In genomic region chr16:50030905-50031369, GRCm38 (mm10) we compare ENCODE assay signal across 12 mouse cellular contexts.
DNase-seq lines count a peak whose midpoint lies in the region; ATAC-seq and TF ChIP-seq lines count a peak whose summit lies in the region.
"Had no signal": no experiment of that assay in that cellular context is flagged by ENCODE, and none has a peak within 500 bp of the region (broad histone marks: within the 10 kb centered on the region; RNA-seq: fewer than 3 reads in every experiment).

No protein-coding gene starts in this region.

- no peak for TF ChIP-seq CTCF in heart, postnatal 0 days (IDR thresholded peaks at IDR 0.05; ENCODE audit: low read depth)

- no peaks in the 10 kb centered on the region for H3K4me1 ChIP-seq in heart, postnatal 0 days (ENCODE audit: control insufficient read depth, insufficient read depth)
- H3K4me1 ChIP-seq in hindbrain, embryonic 14.5 days (replicated peaks; ENCODE audit: control insufficient read depth, insufficient read depth, low read length) = peaks cover 12% of the 10 kb centered on the region

- TF ChIP-seq EP300 in heart, postnatal 0 days (IDR thresholded peaks at IDR 0.05; ENCODE audit: low read depth) = no peak

- H3K27ac ChIP-seq in heart, postnatal 0 days (ENCODE audit: low read depth) = peak overlapping the region; percentile 11; the same call in 1 of the 2 replicates
- no peak overlapping the region for H3K27ac ChIP-seq in hindbrain, embryonic 14.5 days
- H3K27ac ChIP-seq: macrophage had no signal

- no peak overlapping the region for H3K4me3 ChIP-seq in heart, postnatal 0 days (ENCODE audit: low read depth, low read length)
- H3K4me3 ChIP-seq in hindbrain, embryonic 14.5 days (replicated peaks; ENCODE audit: low read length) = no peak overlapping the region
- H3K4me3 ChIP-seq: erythroblast, embryonic 14.5 days had no signal

- 18% methylated on average over 2 of the region's 2 CpGs for WGBS in heart, postnatal 0 days
- 78% methylated on average over 2 of the region's 2 CpGs for WGBS in hindbrain, embryonic 14.5 days

- ATAC-seq in heart, postnatal 0 days (ENCODE audit: insufficient read depth, low read depth) = no peak
- no peak for ATAC-seq in hindbrain, embryonic 14.5 days (ENCODE audit: low FRiP score)

- intact Hi-C loops in left cerebral cortex, postnatal 25 days (cut with DNase I) = no loop called here

- H3K27me3 ChIP-seq in heart, postnatal 0 days (ENCODE audit: control insufficient read depth, insufficient read depth, low read length) = no peaks in the 10 kb centered on the region
- no peaks in the 10 kb centered on the region for H3K27me3 ChIP-seq in hindbrain, embryonic 14.5 days (ENCODE audit: control insufficient read depth, insufficient read depth, low read length)

- H3K9me3 ChIP-seq in heart, postnatal 0 days (replicated peaks; ENCODE audit: control insufficient read depth, low read length) = no peaks in the 10 kb centered on the region
- H3K9me3 ChIP-seq in hindbrain, embryonic 14.5 days (ENCODE audit: control insufficient read depth, low read length) = no peaks in the 10 kb centered on the region

- H3K9ac ChIP-seq in heart, postnatal 0 days (replicated peaks; ENCODE audit: low read depth, low read length) = no peak overlapping the region
- no peak overlapping the region for H3K9ac ChIP-seq in hindbrain, embryonic 14.5 days

- no peak for DNase-seq in heart, postnatal 0 days (ENCODE audit: low spot score)
- no peak for DNase-seq in heart, adult 8-10 months (ENCODE audit: low spot score)
- DNase-seq in urinary bladder, postnatal 36 days (ENCODE audit: low spot score in 2 of 2) = peak; percentile 0 to 16
- no peak for DNase-seq in urinary bladder, postnatal 25 days (ENCODE audit: low spot score)
- peak; percentile 20 for DNase-seq in induced T-regulatory cell, adult 2 months (ENCODE audit: low read depth)
- no peak for DNase-seq in left cerebral cortex, postnatal 25 days (ENCODE audit: low spot score in 2 of 2)
- DNase-seq in gastrocnemius, postnatal 4 days (ENCODE audit: low spot score in 2 of 2) = no peak
- no peak for DNase-seq in hindbrain, embryonic 14.5 days (ENCODE audit: low spot score)
- DNase-seq: cerebellum, postnatal 36 days; kidney, adult 9 months had no signal

- H3K4me2 ChIP-seq in heart, postnatal 0 days (ENCODE audit: low read depth, low read length) = no peak overlapping the region
- H3K4me2 ChIP-seq in hindbrain, embryonic 14.5 days (replicated peaks) = no peak overlapping the region

- H3K36me3 ChIP-seq in heart, postnatal 0 days (replicated peaks; ENCODE audit: control insufficient read depth, insufficient read depth, low read length) = no peaks in the 10 kb centered on the region
- H3K36me3 ChIP-seq in hindbrain, embryonic 14.5 days (replicated peaks; ENCODE audit: control insufficient read depth, insufficient read depth) = no peaks in the 10 kb centered on the region

Comparison
In these comparisons a context has a peak if more than half of its experiments do, and no peak if none do; other contexts are left out.
1. DNase-seq: peak in urinary bladder, postnatal 36 days (2 of 2) and induced T-regulatory cell, adult 2 months (single experiment); none in heart, postnatal 0 days (single experiment), heart, adult 8-10 months (single experiment), urinary bladder, postnatal 25 days (single experiment), left cerebral cortex, postnatal 25 days (0 of 2), gastrocnemius, postnatal 4 days (0 of 2) and hindbrain, embryonic 14.5 days (single experiment).